Mouse (Mus musculus) erythroblast, embryonic 14.5 days (primary cell): Measurements from ENCODE around the gene Erbb2.

Source experiments
- GATA1 ChIP-seq: IDR thresholded peaks from 2 replicates; pipeline ENCODE4 v1.6.1; 2012; ENCODE audit warnings: low read length, inconsistent platforms, mixed read lengths
- TAL1 ChIP-seq: IDR thresholded peaks from 3 replicates; pipeline ENCODE4 v1.6.1; 2012; ENCODE audit warnings: low read length, inconsistent platforms, mixed read lengths

- TF ChIP-seq GATA1 (no peak), TAL1 (no peak)
Observed at GRCm38 (mm10) chr11:98476434-98476807, 64.2 kb downstream of the Erbb2 start.
